ENCODE assay signal across 9 mouse cellular contexts in the genomic region with DNA sequence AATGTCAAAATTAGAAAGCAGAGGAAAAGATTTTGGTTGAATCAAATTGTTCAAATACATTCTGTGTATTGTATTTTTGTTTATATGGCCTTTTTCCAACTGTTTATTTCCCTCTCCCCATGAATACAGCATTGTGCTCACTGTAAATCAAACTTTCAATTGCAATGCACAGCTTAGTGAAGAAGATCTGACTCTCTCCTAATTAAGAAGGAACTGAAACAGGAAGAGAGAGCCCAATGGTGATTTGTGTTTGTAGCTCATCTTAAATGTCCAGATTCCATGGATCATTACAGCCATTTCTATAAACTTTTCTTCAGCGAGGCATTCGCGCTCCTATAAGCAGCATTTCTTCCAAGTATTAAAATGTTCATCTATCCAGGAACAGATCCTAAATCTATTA. TPM values are rescaled to one million over a fixed set of nuclear protein-coding genes. Genes with fewer than 3 reads are reported as not detected.
"Had no signal": no experiment of that assay in that cellular context is flagged by ENCODE, and none has a peak within 500 bp of the region (broad histone marks: within the 10 kb centered on the region; RNA-seq: fewer than 3 reads in every experiment).

No protein-coding gene starts in this region.

- H3K36me3 ChIP-seq: lung, embryonic 15.5 days; midbrain, embryonic 13.5 days; midbrain, embryonic 15.5 days; neural tube, embryonic 13.5 days; neural tube, embryonic 15.5 days had no signal

- H3K27me3 ChIP-seq: lung, embryonic 15.5 days; megakaryocyte, embryonic 14.5 days; midbrain, embryonic 13.5 days; midbrain, embryonic 15.5 days; neural tube, embryonic 13.5 days; neural tube, embryonic 15.5 days had no signal

- H3K4me2 ChIP-seq: lung, embryonic 15.5 days; midbrain, embryonic 11.5 days; midbrain, embryonic 13.5 days; midbrain, embryonic 15.5 days; neural tube, embryonic 13.5 days; neural tube, embryonic 15.5 days had no signal

- H3K9ac ChIP-seq: liver, postnatal 0 days; lung, embryonic 15.5 days; midbrain, embryonic 13.5 days; midbrain, embryonic 15.5 days; neural tube, embryonic 13.5 days; neural tube, embryonic 15.5 days had no signal

- H3K9me3 ChIP-seq: lung, embryonic 15.5 days; megakaryocyte, embryonic 14.5 days; midbrain, embryonic 13.5 days; midbrain, embryonic 15.5 days; neural tube, embryonic 13.5 days; neural tube, embryonic 15.5 days had no signal

- H3K4me3 ChIP-seq: lung, embryonic 15.5 days; megakaryocyte, embryonic 14.5 days; midbrain, embryonic 13.5 days; midbrain, embryonic 15.5 days; neural tube, embryonic 13.5 days; neural tube, embryonic 15.5 days had no signal

- H3K27ac ChIP-seq: lung, embryonic 15.5 days; macrophage; midbrain, embryonic 13.5 days; midbrain, embryonic 15.5 days; neural tube, embryonic 13.5 days; neural tube, embryonic 15.5 days had no signal

- H3K4me1 ChIP-seq: lung, embryonic 15.5 days; megakaryocyte, embryonic 14.5 days; midbrain, embryonic 15.5 days; neural tube, embryonic 13.5 days; neural tube, embryonic 15.5 days had no signal

- ATAC-seq: liver, postnatal 0 days had no signal

RNA-seq across cellular contexts. Expression of a gene that starts 57.9 kb away (rescaled TPM):
- polyA plus RNA-seq: macrophage had no signal
